Mouse (Mus musculus): ENCODE measurements around the gene Ipo4. TPM values are rescaled to one million over a fixed set of nuclear protein-coding genes. Genes with fewer than 3 reads are reported as not detected.

The Ipo4 gene
- total and polyA plus RNA-seq, 3 experiments = 46.2 to 132 TPM; not detected in 1

- H3K79me2 ChIP-seq (ENCODE audit: control insufficient read depth, insufficient read depth, low read length, poor library complexity) = peaks cover 42% of the 10 kb centered on the region
- H3K4me1 ChIP-seq (ENCODE audit: control insufficient read depth in 1 of 2, insufficient read depth in 2 of 2, low read length in 2 of 2) = peaks cover 0 to 14% of the 10 kb centered on the region in 2 experiments; a peak in 2 of 4 replicates
- peak; percentile 99 for TF ChIP-seq MAX (IDR thresholded peaks at IDR 0.05; ENCODE audit: low read length)
- peak; percentile 75; the same call in 1 of the 2 replicates for TF ChIP-seq UBTF (IDR thresholded peaks at IDR 0.05; ENCODE audit: borderline replicate concordance, insufficient read depth, low read depth, low read length)
- TF ChIP-seq MXI1 (IDR thresholded peaks at IDR 0.05; ENCODE audit: low read depth, low read length) = peak; percentile 84
- no peak for TF ChIP-seq ZKSCAN1 (IDR thresholded peaks at IDR 0.05; ENCODE audit: low read depth, low read length)
- no peak; the same call in 1 of the 2 replicates for TF ChIP-seq TBP (IDR thresholded peaks at IDR 0.05; ENCODE audit: low read depth, low read length)
- no peak for TF ChIP-seq TAL1 (IDR thresholded peaks at IDR 0.05; ENCODE audit: low read length)
- 0 out of 2 replicates have a peak, but pooled peaks have one; percentile 4 for TF ChIP-seq ETS1 (IDR thresholded peaks at IDR 0.05; ENCODE audit: low read depth, low read length)
- peak; percentile 65; the same call in 1 of the 2 replicates for TF ChIP-seq POLR2AphosphoS2 (IDR thresholded peaks at IDR 0.05; ENCODE audit: low read length)
- no peak; the same call in 1 of the 2 replicates for TF ChIP-seq E2F4 (IDR thresholded peaks at IDR 0.05; ENCODE audit: borderline replicate concordance, low read depth, low read length)
- no peak for TF ChIP-seq CHD1 (IDR thresholded peaks at IDR 0.05; ENCODE audit: low read depth, low read length)
- peak; percentile 62 for TF ChIP-seq NELFE (IDR thresholded peaks at IDR 0.05; ENCODE audit: low read depth, low read length)
- peak; percentile 86 for TF ChIP-seq ELF1 (IDR thresholded peaks at IDR 0.05; ENCODE audit: low read depth, low read length)
- peak; percentile 55 to 71 for TF ChIP-seq POLR2A (IDR thresholded peaks at IDR 0.05; ENCODE audit: control insufficient read depth in 1 of 2, insufficient read depth in 1 of 2, low read depth in 1 of 2, low read length in 2 of 2, poor library complexity in 1 of 2)
- TF ChIP-seq TCF12 (IDR thresholded peaks at IDR 0.05; ENCODE audit: low read depth, low read length) = 0 out of 2 replicates have a peak, but pooled peaks have one; percentile 9
- TF ChIP-seq POLR2AphosphoS5 (IDR thresholded peaks at IDR 0.05; ENCODE audit: borderline replicate concordance, low read depth, low read length) = no peak
- peak; percentile 69; the same call in 1 of the 2 replicates for TF ChIP-seq KAT2A (conservative IDR thresholded peaks at IDR 0.05; ENCODE audit: low read depth, low read length)
- TF ChIP-seq SIN3A (IDR thresholded peaks at IDR 0.05; ENCODE audit: low read length) = peak; percentile 30
- 0 out of 2 replicates have a peak, but pooled peaks have one; percentile 29 for TF ChIP-seq MYC (IDR thresholded peaks at IDR 0.05; ENCODE audit: low read depth, low read length)
- peak; percentile 89 for TF ChIP-seq HCFC1 (IDR thresholded peaks at IDR 0.05; ENCODE audit: low read depth, low read length)
- H3K36me3 ChIP-seq (ENCODE audit: control insufficient read depth in 1 of 2, insufficient read depth in 2 of 2, low read length in 2 of 2) = peaks cover 3 to 15% of the 10 kb centered on the region in 2 experiments; a peak in 3 of 4 replicates
- H3K27me3 ChIP-seq (ENCODE audit: control insufficient read depth in 1 of 2, insufficient read depth in 2 of 2, low read length in 2 of 2) = no peaks in the 10 kb centered on the region
- peak; percentile 93 for DNase-seq (ENCODE audit: low read depth, low spot score)
- peak within 1 kb of the TSS; percentile 86 for H3K27ac ChIP-seq (ENCODE audit: control insufficient read depth, low read depth, low read length)
- peak within 1 kb of the TSS; percentile 76 to 83 for H3K4me3 ChIP-seq (ENCODE audit: control insufficient read depth in 1 of 2, insufficient read depth in 1 of 2, low read depth in 2 of 2, low read length in 2 of 2)
- no peaks in the 10 kb centered on the region for H3K9me3 ChIP-seq (replicated peaks; ENCODE audit: insufficient read depth, low read length)
- peak within 1 kb of the TSS; percentile 87 for H3K9ac ChIP-seq (ENCODE audit: control insufficient read depth, low read depth, low read length, poor library complexity, severe bottlenecking)
These were observed 7.5 kb upstream of the Ipo4 start, which contains the start of gene Tm9sf1 for GRCm38 (mm10) chr14:55643060-55643907. Gene Tm9sf1 (minus strand): TSS chr14:55643806.
